Comparison of ENCODE assay signal across 24 mouse cellular contexts in the genomic region with DNA sequence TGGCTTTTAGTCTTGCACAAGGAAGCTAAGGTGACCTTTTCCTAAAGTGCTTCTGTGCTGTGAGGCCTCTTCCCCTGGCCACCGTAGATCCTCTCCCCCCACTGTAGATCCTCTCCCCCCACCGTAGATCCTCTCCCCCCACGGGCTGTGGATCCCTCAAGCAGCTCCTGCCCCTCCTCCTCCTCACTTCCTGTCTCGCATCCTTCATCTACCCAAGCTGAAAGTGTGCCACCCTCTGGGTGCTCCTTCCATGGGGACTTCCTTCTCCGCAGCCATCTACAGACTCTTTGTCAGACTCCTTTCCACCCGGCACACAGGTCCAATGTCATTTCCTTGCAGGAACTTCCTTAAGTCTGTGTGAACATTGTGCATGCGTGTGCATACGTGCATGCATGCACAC. TPM values are rescaled to one million over a fixed set of nuclear protein-coding genes. Genes with fewer than 3 reads are reported as not detected.
DNase-seq lines count a peak whose midpoint lies in the region; ATAC-seq and TF ChIP-seq lines count a peak whose summit lies in the region.
"Had no signal": no experiment of that assay in that cellular context is flagged by ENCODE, and none has a peak within 500 bp of the region (broad histone marks: within the 10 kb centered on the region; RNA-seq: fewer than 3 reads in every experiment).

No protein-coding gene starts in this region.

- H3K4me2 ChIP-seq in kidney, embryonic 15.5 days: no peak overlapping the region
- H3K4me2 ChIP-seq: embryonic facial prominence, embryonic 15.5 days; hindbrain, embryonic 13.5 days; midbrain, embryonic 15.5 days; neural tube, embryonic 15.5 days; stomach, embryonic 15.5 days had no signal

- TF ChIP-seq CTCF in heart, adult 2 months (IDR thresholded peaks at IDR 0.05): no peak

- H3K27ac ChIP-seq in heart, adult 2 months: peak overlapping the region; percentile 29
- H3K27ac ChIP-seq in kidney, embryonic 15.5 days: peak overlapping the region; percentile 78; the same call in 1 of the 2 replicates
- peak overlapping the region; percentile 30 for H3K27ac ChIP-seq in embryonic facial prominence, embryonic 10.5 days (replicated peaks)
- H3K27ac ChIP-seq: hindbrain, embryonic 13.5 days; liver, embryonic 14.5 days; midbrain, embryonic 15.5 days; neural tube, embryonic 15.5 days; stomach, embryonic 15.5 days had no signal

- TF ChIP-seq EP300 in heart, adult 2 months (IDR thresholded peaks at IDR 0.05; ENCODE audit: insufficient read depth, low read depth, low read length): no peak

- no peak for DNase-seq in heart, adult 2 months
- no peak for DNase-seq in heart, postnatal 4 days
- no peak for DNase-seq in kidney, adult 11 months
- DNase-seq in CD4-positive helper T cell, adult 2 months (ENCODE audit: low read depth, low spot score): peak; percentile 27
- no peak for DNase-seq in embryonic facial prominence, embryonic 10.5 days (ENCODE audit: low spot score)
- no peak for DNase-seq in right cerebral cortex, postnatal 10 days (ENCODE audit: low spot score in 2 of 2)
- no peak for DNase-seq in right cerebral cortex, adult 2 months (ENCODE audit: low spot score in 2 of 2)
- DNase-seq: adrenal gland, postnatal 10 days; cerebellum, postnatal 10 days; kidney, adult 8-10 months; kidney, postnatal 25 days; lung, postnatal 14 days; right cerebral cortex, postnatal 25 days; thymus, adult 2 months had no signal

- intact Hi-C loops in heart, adult 2 months (cut with DNase I): no loop called here

- H3K9me3 ChIP-seq in kidney, embryonic 15.5 days (replicated peaks): no peaks in the 10 kb centered on the region
- no peaks in the 10 kb centered on the region for H3K9me3 ChIP-seq in embryonic facial prominence, embryonic 10.5 days
- H3K9me3 ChIP-seq: embryonic facial prominence, embryonic 15.5 days; hindbrain, embryonic 13.5 days; megakaryocyte, embryonic 14.5 days; midbrain, embryonic 15.5 days; neural tube, embryonic 15.5 days; stomach, embryonic 15.5 days had no signal

- H3K9ac ChIP-seq in heart, adult 2 months (ENCODE audit: low read depth, low read length): no peak overlapping the region
- H3K9ac ChIP-seq in kidney, embryonic 15.5 days: no peak overlapping the region
- H3K9ac ChIP-seq: embryonic facial prominence, embryonic 15.5 days; hindbrain, embryonic 13.5 days; liver, embryonic 14.5 days; midbrain, embryonic 15.5 days; neural tube, embryonic 15.5 days; stomach, embryonic 15.5 days had no signal

- H3K27me3 ChIP-seq in heart, adult 2 months (ENCODE audit: control insufficient read depth, insufficient read depth, low read length): no peaks in the 10 kb centered on the region
- H3K27me3 ChIP-seq in kidney, embryonic 15.5 days: no peaks in the 10 kb centered on the region
- no peaks in the 10 kb centered on the region for H3K27me3 ChIP-seq in embryonic facial prominence, embryonic 10.5 days (replicated peaks; ENCODE audit: low read depth, poor library complexity, severe bottlenecking)
- H3K27me3 ChIP-seq: embryonic facial prominence, embryonic 15.5 days; hindbrain, embryonic 13.5 days; midbrain, embryonic 15.5 days; neural tube, embryonic 15.5 days; stomach, embryonic 15.5 days had no signal

- no peak for ATAC-seq in kidney, embryonic 15.5 days (replicated peaks; ENCODE audit: low FRiP score)
- ATAC-seq: inflammation-experienced regulatory T-cells, adult 6 months; midbrain, embryonic 15.5 days had no signal

- no peaks in the 10 kb centered on the region for H3K36me3 ChIP-seq in heart, adult 2 months (ENCODE audit: control insufficient read depth, insufficient read depth, low read length)
- peaks cover 71% of the 10 kb centered on the region for H3K36me3 ChIP-seq in kidney, embryonic 15.5 days
- peaks cover 94% of the 10 kb centered on the region for H3K36me3 ChIP-seq in embryonic facial prominence, embryonic 10.5 days (replicated peaks)

- peaks cover 2% of the 10 kb centered on the region for H3K4me1 ChIP-seq in heart, adult 2 months (ENCODE audit: control insufficient read depth, insufficient read depth, low read length)
- H3K4me1 ChIP-seq in kidney, embryonic 15.5 days: peaks cover 62% of the 10 kb centered on the region
- peaks cover 32% of the 10 kb centered on the region for H3K4me1 ChIP-seq in embryonic facial prominence, embryonic 10.5 days

- H3K4me3 ChIP-seq in heart, adult 2 months: no peak overlapping the region
- no peak overlapping the region for H3K4me3 ChIP-seq in kidney, embryonic 15.5 days (replicated peaks)
- no peak overlapping the region for H3K4me3 ChIP-seq in embryonic facial prominence, embryonic 10.5 days
- H3K4me3 ChIP-seq: embryonic facial prominence, embryonic 15.5 days; hindbrain, embryonic 13.5 days; megakaryocyte, embryonic 14.5 days; midbrain, embryonic 15.5 days; myocyte; neural tube, embryonic 15.5 days; stomach, embryonic 15.5 days had no signal

- TF ChIP-seq POLR2A in heart, adult 2 months (IDR thresholded peaks at IDR 0.05; ENCODE audit: insufficient read depth, low read depth, low read length): no peak

- H3K79me2 ChIP-seq in heart, adult 2 months (replicated peaks; ENCODE audit: control insufficient read depth, insufficient read depth, low read length): no peaks in the 10 kb centered on the region

- 45% methylated on average over 8 of the region's 8 CpGs for WGBS in heart, adult 2 months
- 77% methylated on average over 8 of the region's 8 CpGs for WGBS in kidney, embryonic 15.5 days
- 86% methylated on average over 8 of the region's 8 CpGs for WGBS in embryonic facial prominence, embryonic 10.5 days

RNA-seq across cellular contexts. Expression of a gene that starts 27.2 kb away (rescaled TPM):
- 1 to 10 TPM; 4.2 to 5.2 TPM for total RNA-seq in heart, adult 2 months (2021)
- 3.5 and 4.5 TPM in 2 replicates for polyA plus RNA-seq in heart, adult 2 months (2012; rRNA removed)
- 10 to 100 TPM; 20.0 to 23.6 TPM for total RNA-seq in heart, postnatal 4 days (2021)
- 9.5 and 11.1 TPM in 2 replicates for polyA plus RNA-seq in kidney, embryonic 15.5 days (2015; fragmentation: Nextera tagmentation; extraction: Ambion mirVana)
- 14.1 and 15.1 TPM in 2 replicates for polyA plus RNA-seq in embryonic facial prominence, embryonic 10.5 days (2016; fragmentation: Nextera tagmentation; extraction: Ambion mirVana)

RNA-seq across cellular contexts. Expression of a gene that starts 37.7 kb away (rescaled TPM):
- total RNA-seq in heart, adult 2 months (2021): 100 to 1,000 TPM; 207 to 253 TPM
- 334 and 409 TPM in 2 replicates for polyA plus RNA-seq in heart, adult 2 months (2012; rRNA removed)
- total RNA-seq in heart, postnatal 4 days (2021): 100 to 1,000 TPM; 197 to 201 TPM
- polyA plus RNA-seq in kidney, embryonic 15.5 days (2015; fragmentation: Nextera tagmentation; extraction: Ambion mirVana): 502 and 516 TPM in 2 replicates
- polyA plus RNA-seq in embryonic facial prominence, embryonic 10.5 days (2016; fragmentation: Nextera tagmentation; extraction: Ambion mirVana): 262 and 273 TPM in 2 replicates

RNA-seq across cellular contexts. Expression of a gene that starts 44.1 kb away (rescaled TPM):
- total RNA-seq in heart, adult 2 months (2021): 1 to 10 TPM; 2.5 to 3.1 TPM
- polyA plus RNA-seq in heart, adult 2 months (2012; rRNA removed): 4.2 and 4.3 TPM in 2 replicates
- 1 to 10 TPM; 4.9 to 5.0 TPM for total RNA-seq in heart, postnatal 4 days (2021)
- 15.6 and 17.3 TPM in 2 replicates for polyA plus RNA-seq in kidney, embryonic 15.5 days (2015; fragmentation: Nextera tagmentation; extraction: Ambion mirVana)
- 16.0 and 16.7 TPM in 2 replicates for polyA plus RNA-seq in embryonic facial prominence, embryonic 10.5 days (2016; fragmentation: Nextera tagmentation; extraction: Ambion mirVana)
